8 mouse cellular contexts compared by ENCODE assay signal in the genomic region with DNA sequence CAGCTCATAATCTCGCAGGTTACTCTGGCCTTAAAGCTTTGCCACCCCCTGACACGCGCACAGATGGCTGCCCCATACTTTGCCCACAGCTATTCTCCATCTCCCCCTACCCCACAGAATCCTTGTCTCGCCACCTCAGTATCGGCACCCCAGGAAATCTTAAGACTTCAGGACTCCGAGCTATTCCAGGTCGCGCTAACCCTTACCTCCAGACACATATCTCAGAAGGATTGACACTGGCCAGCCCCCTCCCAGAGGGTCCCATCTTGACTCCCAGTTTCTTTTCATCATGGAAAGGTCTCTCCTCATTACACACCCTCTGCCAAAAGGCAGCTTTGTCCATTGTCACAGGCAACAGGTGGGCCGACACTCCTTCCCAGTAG. TPM values are rescaled to one million over a fixed set of nuclear protein-coding genes. Genes with fewer than 3 reads are reported as not detected.
DNase-seq lines count a peak whose midpoint lies in the region; ATAC-seq and TF ChIP-seq lines count a peak whose summit lies in the region.

No protein-coding gene starts in this region.

- H3K4me3 ChIP-seq in kidney, postnatal 0 days (replicated peaks; ENCODE audit: low read depth, low read length) = peak overlapping the region; percentile 88
- H3K4me3 ChIP-seq in hindbrain, embryonic 11.5 days (ENCODE audit: low read depth, low read length) = peak overlapping the region; percentile 61
- H3K4me3 ChIP-seq in midbrain, embryonic 13.5 days (replicated peaks) = peak overlapping the region; percentile 83

- 0 out of 2 replicates have a peak, but pooled peaks cover 4% of the 10 kb centered on the region for H3K36me3 ChIP-seq in kidney, postnatal 0 days (ENCODE audit: insufficient read depth, low read length)
- H3K36me3 ChIP-seq in hindbrain, embryonic 11.5 days (ENCODE audit: control insufficient read depth, insufficient read depth, low read length) = no peaks in the 10 kb centered on the region
- H3K36me3 ChIP-seq in midbrain, embryonic 13.5 days = peaks cover 14% of the 10 kb centered on the region

- WGBS in kidney, postnatal 0 days = 12% methylated on average over 9 of the region's 9 CpGs
- 13% methylated on average over 9 of the region's 9 CpGs for WGBS in hindbrain, embryonic 11.5 days
- WGBS in midbrain, embryonic 13.5 days = 14% methylated on average over 9 of the region's 9 CpGs

- no peak for ATAC-seq in kidney, postnatal 0 days (replicated peaks; ENCODE audit: low FRiP score, low read depth)
- ATAC-seq in hindbrain, embryonic 11.5 days (ENCODE audit: low FRiP score) = 0 out of 2 replicates have a peak, but pooled peaks have one; percentile 8
- no peak; the same call in 1 of the 2 replicates for ATAC-seq in midbrain, embryonic 13.5 days

- peak overlapping the region; percentile 94 for H3K9ac ChIP-seq in kidney, postnatal 0 days (ENCODE audit: low read depth, low read length)
- H3K9ac ChIP-seq in hindbrain, embryonic 11.5 days (ENCODE audit: low read depth, low read length) = peak overlapping the region; percentile 77
- H3K9ac ChIP-seq in midbrain, embryonic 13.5 days (replicated peaks) = peak overlapping the region; percentile 95

- H3K4me2 ChIP-seq in kidney, postnatal 0 days (ENCODE audit: low read length) = peak overlapping the region; percentile 95
- H3K4me2 ChIP-seq in hindbrain, embryonic 11.5 days (replicated peaks; ENCODE audit: low read depth, low read length) = peak overlapping the region; percentile 84
- H3K4me2 ChIP-seq in midbrain, embryonic 13.5 days (replicated peaks) = peak overlapping the region; percentile 87

- DNase-seq in kidney, postnatal 0 days (ENCODE audit: low spot score) = no peak
- DNase-seq in kidney, adult 8-10 months = no peak
- DNase-seq in cerebellum, adult 8-10 months = peak; percentile 21
- DNase-seq in hindbrain, embryonic 11.5 days (ENCODE audit: low spot score) = no peak
- DNase-seq in urinary bladder, postnatal 25 days (ENCODE audit: low spot score) = no peak
- no peak for DNase-seq in gastrocnemius, adult 8-10 months (ENCODE audit: low spot score in 2 of 2)
- DNase-seq in urinary bladder, adult 2 months (ENCODE audit: low spot score) = no peak

- peaks cover 21% of the 10 kb centered on the region for H3K4me1 ChIP-seq in kidney, postnatal 0 days (replicated peaks; ENCODE audit: insufficient read depth, low read length)
- no peaks in the 10 kb centered on the region; the same call in 1 of the 2 replicates for H3K4me1 ChIP-seq in hindbrain, embryonic 11.5 days (replicated peaks; ENCODE audit: control insufficient read depth, insufficient read depth, low read length)
- H3K4me1 ChIP-seq in midbrain, embryonic 13.5 days (replicated peaks) = peaks cover 14% of the 10 kb centered on the region

- no peak for TF ChIP-seq CTCF in kidney, postnatal 0 days (IDR thresholded peaks at IDR 0.05; ENCODE audit: low read depth)

- H3K9me3 ChIP-seq in kidney, postnatal 0 days (replicated peaks; ENCODE audit: low read length) = no peaks in the 10 kb centered on the region
- H3K9me3 ChIP-seq in hindbrain, embryonic 11.5 days (ENCODE audit: control insufficient read depth, low read length) = no peaks in the 10 kb centered on the region
- no peaks in the 10 kb centered on the region for H3K9me3 ChIP-seq in midbrain, embryonic 13.5 days

- peak overlapping the region; percentile 78; the same call in 1 of the 2 replicates for H3K27ac ChIP-seq in kidney, postnatal 0 days
- no peak overlapping the region for H3K27ac ChIP-seq in hindbrain, embryonic 11.5 days (ENCODE audit: low read depth, low read length)
- H3K27ac ChIP-seq in midbrain, embryonic 13.5 days = no peak overlapping the region

- no peaks in the 10 kb centered on the region for H3K27me3 ChIP-seq in kidney, postnatal 0 days (ENCODE audit: insufficient read depth, low read length)
- H3K27me3 ChIP-seq in hindbrain, embryonic 11.5 days (ENCODE audit: control insufficient read depth, insufficient read depth, low read length) = no peaks in the 10 kb centered on the region
- H3K27me3 ChIP-seq in midbrain, embryonic 13.5 days = no peaks in the 10 kb centered on the region

RNA-seq across cellular contexts. Expression of a gene that starts 0.7 kb away (rescaled TPM):
- polyA plus RNA-seq in kidney, postnatal 0 days (2015; fragmentation: Nextera tagmentation; extraction: Ambion mirVana) = 40.6 and 41.1 TPM in 2 replicates
- polyA plus RNA-seq in hindbrain, embryonic 11.5 days (2014; fragmentation: Nextera tagmentation; extraction: Ambion mirVana) = 13.8 and 17.6 TPM in 2 replicates
- polyA plus RNA-seq in midbrain, embryonic 13.5 days (2015; fragmentation: Nextera tagmentation; extraction: Ambion mirVana) = 24.2 and 24.6 TPM in 2 replicates
- 1 to 10 TPM; 2.7 to 4.5 (median 3.7) TPM for total RNA-seq in gastrocnemius, adult 8-10 months (2022)
- polyA plus RNA-seq in urinary bladder, adult 2 months (2012; rRNA removed) = 92.5 and 137 TPM in 2 replicates

RNA-seq across cellular contexts. Expression of a gene that starts 27.2 kb away (rescaled TPM):
- 31.2 and 31.3 TPM in 2 replicates for polyA plus RNA-seq in kidney, postnatal 0 days (2015; fragmentation: Nextera tagmentation; extraction: Ambion mirVana)
- polyA plus RNA-seq in hindbrain, embryonic 11.5 days (2014; fragmentation: Nextera tagmentation; extraction: Ambion mirVana) = 80.7 and 81.1 TPM in 2 replicates
- polyA plus RNA-seq in midbrain, embryonic 13.5 days (2015; fragmentation: Nextera tagmentation; extraction: Ambion mirVana) = 65.8 and 66.7 TPM in 2 replicates
- total RNA-seq in gastrocnemius, adult 8-10 months (2022) = 10 to 100 TPM; 11.3 to 15.6 (median 12.2) TPM
- 21.6 and 28.5 TPM in 2 replicates for polyA plus RNA-seq in urinary bladder, adult 2 months (2012; rRNA removed)

RNA-seq across cellular contexts. Expression of a gene that starts 27.2 kb away (rescaled TPM):
- 5.9 and 6.0 TPM in 2 replicates for polyA plus RNA-seq in kidney, postnatal 0 days (2015; fragmentation: Nextera tagmentation; extraction: Ambion mirVana)
- 2.7 and 3.5 TPM in 2 replicates for polyA plus RNA-seq in hindbrain, embryonic 11.5 days (2014; fragmentation: Nextera tagmentation; extraction: Ambion mirVana)
- 6.8 and 8.1 TPM in 2 replicates for polyA plus RNA-seq in midbrain, embryonic 13.5 days (2015; fragmentation: Nextera tagmentation; extraction: Ambion mirVana)
- total RNA-seq in gastrocnemius, adult 8-10 months (2022) = 1 to 10 TPM; 1.7 to 2.5 (median 2.2) TPM
- polyA plus RNA-seq in urinary bladder, adult 2 months (2012; rRNA removed) = 13.8 and 14.2 TPM in 2 replicates

RNA-seq across cellular contexts. Expression of a gene that starts 30.7 kb away (rescaled TPM):
- 6.5 and 6.7 TPM in 2 replicates for polyA plus RNA-seq in kidney, postnatal 0 days (2015; fragmentation: Nextera tagmentation; extraction: Ambion mirVana)
- polyA plus RNA-seq in hindbrain, embryonic 11.5 days (2014; fragmentation: Nextera tagmentation; extraction: Ambion mirVana) = 2.1 and 3.4 TPM in 2 replicates
- polyA plus RNA-seq in midbrain, embryonic 13.5 days (2015; fragmentation: Nextera tagmentation; extraction: Ambion mirVana) = 1.5 and 1.6 TPM in 2 replicates
- 1 to 10 TPM in 3 of 4 experiments, under 1 TPM in 1; 0.56 to 2.9 (median 1.8) TPM for total RNA-seq in gastrocnemius, adult 8-10 months (2022)
- 19.7 and 19.8 TPM in 2 replicates for polyA plus RNA-seq in urinary bladder, adult 2 months (2012; rRNA removed)

RNA-seq across cellular contexts. Expression of a gene that starts 48.9 kb away (rescaled TPM):
- 0.09 and 0.11 TPM in 2 replicates for polyA plus RNA-seq in kidney, postnatal 0 days (2015; fragmentation: Nextera tagmentation; extraction: Ambion mirVana)
- not detected in 2 replicates for polyA plus RNA-seq in hindbrain, embryonic 11.5 days (2014; fragmentation: Nextera tagmentation; extraction: Ambion mirVana)
- polyA plus RNA-seq in midbrain, embryonic 13.5 days (2015; fragmentation: Nextera tagmentation; extraction: Ambion mirVana) = 0.12 TPM in 1 of 2 replicates, not detected in the other
- not detected for total RNA-seq in gastrocnemius, adult 8-10 months (2022)
- 0.28 and 0.39 TPM in 2 replicates for polyA plus RNA-seq in urinary bladder, adult 2 months (2012; rRNA removed)
